Mouse (Mus musculus): Measurements from ENCODE around the gene Ccdc34. TPM values are rescaled to one million over a fixed set of nuclear protein-coding genes. Genes with fewer than 3 reads are reported as not detected.

Gene Ccdc34
- polyA plus RNA-seq, 1 experiment = 4.2 TPM

- H3K27ac ChIP-seq (ENCODE audit: insufficient read depth, low read depth, low read length) = no peak overlapping the region; the same call in 1 of the 2 replicates
These were observed 22.6 kb upstream of the Ccdc34 start for GRCm38 (mm10) chr2:109995061-109995460.

GRCm38 (mm10) chr2:109996411-109996810, 21.2 kb upstream of the Ccdc34 start:
- WGBS = 38% methylated on average over 12 of the region's 12 CpGs
- Histone ChIP-seq H3K27me3 (replicated peaks; ENCODE audit: control insufficient read depth, insufficient read depth, low read length) (no peaks in the 10 kb centered on the region), H3K36me3 (ENCODE audit: control insufficient read depth, insufficient read depth, low read length) (peaks cover 9% of the 10 kb centered on the region), H3K4me1 (ENCODE audit: control insufficient read depth, insufficient read depth, low read length) (peaks cover 8% of the 10 kb centered on the region; the same call in 1 of the 2 replicates), H3K4me3 (ENCODE audit: insufficient read depth, low read depth, low read length) (no peak overlapping the region), H3K27ac (ENCODE audit: insufficient read depth, low read depth, low read length) (peak overlapping the region; percentile 4; the same call in 1 of the 2 replicates)
- no peak for TF ChIP-seq CTCF (conservative IDR thresholded peaks at IDR 0.05; ENCODE audit: insufficient read depth, insufficient read length, low read depth, low read length)
- DNase-seq = peak; percentile 43

More at GRCm38 (mm10) chr2:109995061-109995460, 22.6 kb upstream of the Ccdc34 start:
- Histone ChIP-seq H3K4me3 (ENCODE audit: insufficient read depth, low read depth, low read length) (no peak overlapping the region), H3K27me3 (replicated peaks; ENCODE audit: control insufficient read depth, insufficient read depth, low read length) (no peaks in the 10 kb centered on the region), H3K4me1 (ENCODE audit: control insufficient read depth, insufficient read depth, low read length) (peaks cover 17% of the 10 kb centered on the region; the same call in 1 of the 2 replicates), H3K36me3 (ENCODE audit: control insufficient read depth, insufficient read depth, low read length) (peaks cover 6% of the 10 kb centered on the region)
- TF ChIP-seq CTCF (conservative IDR thresholded peaks at IDR 0.05; ENCODE audit: insufficient read depth, insufficient read length, low read depth, low read length) (no peak), POLR2A (IDR thresholded peaks at IDR 0.05; ENCODE audit: low read depth, low read length) (no peak)
- DNase-seq = no peak
- 73% methylated on average over 2 of the region's 2 CpGs for WGBS

GRCm38 (mm10) chr2:110004668-110005067, 12.9 kb upstream of the Ccdc34 start:
- no peak overlapping the region for H3K27ac ChIP-seq (ENCODE audit: insufficient read depth, low read depth, low read length)
- no peaks in the 10 kb centered on the region for H3K4me1 ChIP-seq (ENCODE audit: control insufficient read depth, insufficient read depth, low read length)
- TF ChIP-seq POLR2A (IDR thresholded peaks at IDR 0.05; ENCODE audit: low read depth, low read length) (no peak), CTCF (conservative IDR thresholded peaks at IDR 0.05; ENCODE audit: insufficient read depth, insufficient read length, low read depth, low read length) (no peak)
- no peaks in the 10 kb centered on the region for H3K27me3 ChIP-seq (replicated peaks; ENCODE audit: control insufficient read depth, insufficient read depth, low read length)
- H3K36me3 ChIP-seq (ENCODE audit: control insufficient read depth, insufficient read depth, low read length) = peaks cover 14% of the 10 kb centered on the region; the same call in 1 of the 2 replicates
- 16% methylated on average over 1 of the region's 1 CpGs for WGBS
- peak; percentile 80 for DNase-seq
- H3K4me3 ChIP-seq (ENCODE audit: insufficient read depth, low read depth, low read length) = no peak overlapping the region

- Histone ChIP-seq H3K4me1 (ENCODE audit: control insufficient read depth, insufficient read depth, low read length) (no peaks in the 10 kb centered on the region), H3K27me3 (replicated peaks; ENCODE audit: control insufficient read depth, insufficient read depth, low read length) (no peaks in the 10 kb centered on the region), H3K36me3 (ENCODE audit: control insufficient read depth, insufficient read depth, low read length) (peaks cover 14% of the 10 kb centered on the region; the same call in 1 of the 2 replicates), H3K4me3 (ENCODE audit: insufficient read depth, low read depth, low read length) (no peak overlapping the region), H3K27ac (ENCODE audit: insufficient read depth, low read depth, low read length) (no peak overlapping the region)
- WGBS = 65% methylated on average over 3 of the region's 3 CpGs
- no peak for DNase-seq
- TF ChIP-seq CTCF (conservative IDR thresholded peaks at IDR 0.05; ENCODE audit: insufficient read depth, insufficient read length, low read depth, low read length) = no peak
- no peak for TF ChIP-seq POLR2A (IDR thresholded peaks at IDR 0.05; ENCODE audit: low read depth, low read length)
These were observed 12.5 kb upstream of the Ccdc34 start for GRCm38 (mm10) chr2:110005164-110005563.

- Histone ChIP-seq H3K4me3 (ENCODE audit: insufficient read depth, low read depth, low read length) (no peak overlapping the region), H3K36me3 (ENCODE audit: control insufficient read depth, insufficient read depth, low read length) (peaks cover 14% of the 10 kb centered on the region; the same call in 1 of the 2 replicates), H3K27ac (ENCODE audit: insufficient read depth, low read depth, low read length) (no peak overlapping the region), H3K27me3 (replicated peaks; ENCODE audit: control insufficient read depth, insufficient read depth, low read length) (no peaks in the 10 kb centered on the region), H3K4me1 (ENCODE audit: control insufficient read depth, insufficient read depth, low read length) (no peaks in the 10 kb centered on the region)
- TF ChIP-seq POLR2A (IDR thresholded peaks at IDR 0.05; ENCODE audit: low read depth, low read length) (no peak), CTCF (conservative IDR thresholded peaks at IDR 0.05; ENCODE audit: insufficient read depth, insufficient read length, low read depth, low read length) (no peak)
- 90% methylated on average over 3 of the region's 3 CpGs for WGBS
- no peak for DNase-seq
These were observed 11.9 kb upstream of the Ccdc34 start for GRCm38 (mm10) chr2:110005596-110006239.

GRCm38 (mm10) chr2:110007423-110008267, 10.0 kb upstream of the Ccdc34 start:
- Histone ChIP-seq H3K36me3 (ENCODE audit: control insufficient read depth, insufficient read depth, low read length) (peaks cover 18% of the 10 kb centered on the region), H3K4me1 (ENCODE audit: control insufficient read depth, insufficient read depth, low read length) (no peaks in the 10 kb centered on the region), H3K27me3 (replicated peaks; ENCODE audit: control insufficient read depth, insufficient read depth, low read length) (no peaks in the 10 kb centered on the region), H3K27ac (ENCODE audit: insufficient read depth, low read depth, low read length) (no peak overlapping the region), H3K4me3 (ENCODE audit: insufficient read depth, low read depth, low read length) (no peak overlapping the region)
- WGBS = 85% methylated on average over 10 of the region's 10 CpGs
- no peak for DNase-seq
- TF ChIP-seq CTCF (conservative IDR thresholded peaks at IDR 0.05; ENCODE audit: insufficient read depth, insufficient read length, low read depth, low read length) (no peak), POLR2A (IDR thresholded peaks at IDR 0.05; ENCODE audit: low read depth, low read length) (no peak)

GRCm38 (mm10) chr2:110009449-110009848, 8.2 kb upstream of the Ccdc34 start:
- TF ChIP-seq POLR2A (IDR thresholded peaks at IDR 0.05; ENCODE audit: low read depth, low read length) (no peak), CTCF (conservative IDR thresholded peaks at IDR 0.05; ENCODE audit: insufficient read depth, insufficient read length, low read depth, low read length) (no peak)
- peaks cover 21% of the 10 kb centered on the region for H3K36me3 ChIP-seq (ENCODE audit: control insufficient read depth, insufficient read depth, low read length)
- DNase-seq = no peak
- no peaks in the 10 kb centered on the region for H3K4me1 ChIP-seq (ENCODE audit: control insufficient read depth, insufficient read depth, low read length)
- H3K4me3 ChIP-seq (ENCODE audit: insufficient read depth, low read depth, low read length) = no peak overlapping the region
- H3K27me3 ChIP-seq (replicated peaks; ENCODE audit: control insufficient read depth, insufficient read depth, low read length) = no peaks in the 10 kb centered on the region
- no peak overlapping the region for H3K27ac ChIP-seq (ENCODE audit: insufficient read depth, low read depth, low read length)
